Mouse (Mus musculus) kidney, postnatal 0 days (tissue): ENCODE measurements at regions not wholly inside any gene's neighbourhood (a gene's known extent, or its start where the extent isn't known, plus 50 kb on each side); places are given as distances from the start of the nearest gene placed in this dataset.

Experiments
- ATAC-seq: fragments of 200-750 bp; cut with Nextera tagmentation; replicated peaks from 2 replicates; pipeline ENCODE4 v1.8.0; 2017; ENCODE audit warnings: low read depth, moderate number of reproducible peaks, moderate TSS enrichment, moderate library complexity; ENCODE audit not compliant: low FRiP score
- DNase-seq: peaks from one replicate; pipeline ENCODE4 v3.0.0-alpha.2; 2016; ENCODE audit warnings: low spot score
- H3K27ac ChIP-seq: fragments of 300-500 bp; sonication (generic); 2 replicates; pipeline ENCODE4 v1.5.1; 2014; ENCODE audit warnings: mild to moderate bottlenecking
- H3K27me3 ChIP-seq: fragments of 300-500 bp; sonication (generic); 2 replicates; pipeline ENCODE4 v1.6.1; 2014; ENCODE audit warnings: low read length, mixed read lengths; ENCODE audit not compliant: insufficient read depth
- H3K36me3 ChIP-seq: fragments of 300-500 bp; sonication (generic); 2 replicates; pipeline ENCODE4 v1.6.1; 2014; ENCODE audit warnings: low read length, mixed read lengths; ENCODE audit not compliant: insufficient read depth
- H3K4me1 ChIP-seq: fragments of 300-500 bp; sonication (generic); replicated peaks from 2 replicates; pipeline ENCODE4 v1.6.1; 2014; ENCODE audit warnings: antibody characterized with exemption, low read length, mixed read lengths; ENCODE audit not compliant: insufficient read depth
- H3K4me2 ChIP-seq: fragments of 300-500 bp; sonication (generic); 2 replicates; pipeline ENCODE4 v1.6.1; 2014; ENCODE audit warnings: mild to moderate bottlenecking, low read length, moderate library complexity, mixed read lengths
- H3K4me3 ChIP-seq: fragments of 300-500 bp; sonication (generic); replicated peaks from 2 replicates; pipeline ENCODE4 v1.5.1; 2014; ENCODE audit warnings: low read depth, low read length
- H3K9ac ChIP-seq: fragments of 300-500 bp; sonication (generic); 2 replicates; pipeline ENCODE4 v1.6.1; 2014; ENCODE audit warnings: low read depth, low read length
- H3K9me3 ChIP-seq: fragments of 300-500 bp; sonication (generic); replicated peaks from 2 replicates; pipeline ENCODE4 v1.6.1; 2016; ENCODE audit warnings: low read length, inconsistent platforms, mixed read lengths
- CTCF ChIP-seq: IDR thresholded peaks from 2 replicates; pipeline ENCODE4 v1.5.1; 2016; ENCODE audit warnings: antibody characterized with exemption, low read depth, mild to moderate bottlenecking, moderate library complexity
- WGBS: fragments of 180-500 bp; shearing (Covaris S2); extraction: QIAGEN DNeasy Blood & Tissue Kit; methylation state at CpG from one replicate; pipeline ENCODE4 v1.1.7; 2014; 5-methylcytosine and 5-hydroxymethylcytosine counted together

DNA sequence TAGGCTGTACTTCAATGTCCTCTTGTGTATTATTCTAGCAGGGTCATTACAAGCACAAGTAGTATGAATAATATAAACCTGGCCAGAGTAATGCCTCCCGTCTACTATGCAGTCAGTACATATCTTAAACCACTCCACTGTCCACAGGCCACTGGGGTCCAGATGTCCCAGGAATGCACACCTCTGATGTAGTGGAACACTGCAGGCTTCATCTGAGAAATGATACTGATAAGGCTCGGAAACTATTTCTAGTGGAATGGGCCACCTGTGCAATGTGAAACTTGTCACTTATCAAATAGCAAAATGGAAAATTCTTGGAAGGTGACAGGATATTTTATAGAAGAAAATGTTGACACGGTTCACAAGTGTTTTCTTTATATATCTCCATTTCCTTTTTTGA, 477.6 kb upstream of the Gm9747 start:
- Histone ChIP-seq H3K4me3 (no peak overlapping the region), H3K4me1 (no peaks in the 10 kb centered on the region), H3K9ac (no peak overlapping the region), H3K9me3 (no peaks in the 10 kb centered on the region), H3K36me3 (no peaks in the 10 kb centered on the region), H3K27me3 (no peaks in the 10 kb centered on the region), H3K4me2 (no peak overlapping the region), H3K27ac (no peak overlapping the region)
- no peak for DNase-seq
- WGBS: 64% methylated on average over 3 of the region's 3 CpGs
- no peak for TF ChIP-seq CTCF
- ATAC-seq: no peak

DNA sequence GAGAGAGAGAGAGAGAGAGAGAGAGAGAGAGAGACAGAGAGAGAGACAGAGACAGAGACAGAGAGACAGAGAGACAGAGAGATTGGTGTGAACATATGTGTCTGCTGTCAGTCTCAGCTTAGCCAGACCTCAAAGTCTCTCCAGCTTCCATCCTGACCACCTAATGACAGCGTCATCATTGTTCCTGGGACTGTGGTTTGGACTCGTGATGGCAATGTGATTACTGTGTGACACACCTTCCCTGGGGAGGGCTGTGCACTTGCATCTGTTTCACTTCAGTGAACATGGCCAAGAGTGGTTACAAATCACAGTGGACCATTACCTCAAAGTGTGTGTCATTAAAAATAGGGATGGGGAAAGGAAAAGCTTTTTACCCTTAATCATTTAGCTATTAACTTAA, 477.2 kb upstream of the Gm9747 start:
- no peak for DNase-seq
- H3K27ac ChIP-seq: no peak overlapping the region
- H3K4me1 ChIP-seq: no peaks in the 10 kb centered on the region
- no peak for TF ChIP-seq CTCF
- H3K9ac ChIP-seq: no peak overlapping the region
- no peaks in the 10 kb centered on the region for H3K9me3 ChIP-seq
- H3K4me3 ChIP-seq: no peak overlapping the region
- H3K36me3 ChIP-seq: no peaks in the 10 kb centered on the region
- H3K4me2 ChIP-seq: no peak overlapping the region
- H3K27me3 ChIP-seq: no peaks in the 10 kb centered on the region
- ATAC-seq: no peak; the same call in 1 of the 2 replicates
- WGBS: 28% methylated on average over 2 of the region's 2 CpGs

GRCm38 (mm10) chr1:81759919-81760318, 473.0 kb upstream of the Gm9747 start:
- H3K9me3 ChIP-seq: no peaks in the 10 kb centered on the region
- ATAC-seq (no peak), DNase-seq (no peak)
- no peak overlapping the region for H3K4me3 ChIP-seq
- no peaks in the 10 kb centered on the region for H3K27me3 ChIP-seq
- no peak overlapping the region for H3K4me2 ChIP-seq
- WGBS: 83% methylated on average over 2 of the region's 2 CpGs
- H3K36me3 ChIP-seq: no peaks in the 10 kb centered on the region
- H3K4me1 ChIP-seq: no peaks in the 10 kb centered on the region
- no peak overlapping the region for H3K27ac ChIP-seq
- no peak for TF ChIP-seq CTCF
- no peak overlapping the region for H3K9ac ChIP-seq

DNA sequence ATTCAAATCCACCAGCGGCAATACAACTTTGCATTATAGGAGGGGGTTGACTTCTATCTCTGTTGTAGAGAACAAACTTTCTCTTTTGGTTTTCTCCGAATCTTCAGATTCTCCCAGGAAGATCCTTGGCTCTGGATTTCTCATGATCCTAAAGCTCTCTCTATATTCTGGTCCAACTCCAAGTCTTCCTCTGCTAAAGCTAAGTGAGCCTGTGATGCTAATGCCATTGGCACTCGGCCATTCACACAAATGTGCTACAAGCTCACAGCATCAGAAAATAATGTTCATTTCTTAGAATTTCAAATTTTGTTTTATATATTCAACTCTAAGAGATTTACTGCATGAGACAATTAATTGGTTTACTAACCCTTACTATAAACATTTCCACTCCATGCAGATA, 461.2 kb upstream of the Gm9747 start:
- Histone ChIP-seq H3K9ac (no peak overlapping the region), H3K4me2 (no peak overlapping the region), H3K4me1 (no peaks in the 10 kb centered on the region), H3K9me3 (no peaks in the 10 kb centered on the region), H3K27me3 (no peaks in the 10 kb centered on the region), H3K27ac (no peak overlapping the region), H3K4me3 (no peak overlapping the region), H3K36me3 (no peaks in the 10 kb centered on the region)
- DNase-seq: no peak
- no peak for TF ChIP-seq CTCF
- no peak for ATAC-seq
- 96% methylated on average over 3 of the region's 3 CpGs for WGBS

DNA sequence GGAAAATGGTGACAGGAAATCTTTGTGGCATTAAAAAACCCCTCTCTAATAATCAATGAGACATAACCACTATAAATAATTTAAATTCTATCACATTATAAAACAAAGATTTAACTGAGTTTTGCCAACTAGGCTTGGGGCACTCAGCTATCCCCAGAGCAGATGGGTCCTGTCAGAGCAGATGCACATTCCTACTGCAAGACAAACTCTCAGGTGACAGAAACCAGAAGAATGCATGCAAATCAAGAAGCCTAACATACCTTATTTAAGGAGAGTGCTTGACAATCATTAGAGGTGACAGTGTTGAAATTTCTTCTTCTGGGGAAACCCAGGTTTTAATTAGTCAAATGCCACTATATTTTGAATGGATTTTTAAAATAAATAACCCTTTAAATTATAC, 452.3 kb upstream of the Gm9747 start:
- DNase-seq (no peak), ATAC-seq (no peak)
- Histone ChIP-seq H3K9me3 (no peaks in the 10 kb centered on the region), H3K4me1 (no peaks in the 10 kb centered on the region), H3K9ac (no peak overlapping the region), H3K27me3 (no peaks in the 10 kb centered on the region), H3K4me3 (no peak overlapping the region), H3K4me2 (no peak overlapping the region), H3K27ac (no peak overlapping the region), H3K36me3 (no peaks in the 10 kb centered on the region)
- TF ChIP-seq CTCF: no peak

GRCm38 (mm10) chr1:81784305-81784704, 448.6 kb upstream of the Gm9747 start:
- ATAC-seq (no peak), DNase-seq (no peak)
- H3K9me3 ChIP-seq: no peaks in the 10 kb centered on the region
- no peak overlapping the region for H3K4me3 ChIP-seq
- no peak overlapping the region for H3K4me2 ChIP-seq
- no peak overlapping the region for H3K27ac ChIP-seq
- no peak overlapping the region for H3K9ac ChIP-seq
- TF ChIP-seq CTCF: no peak
- H3K36me3 ChIP-seq: no peaks in the 10 kb centered on the region
- H3K4me1 ChIP-seq: no peaks in the 10 kb centered on the region
- H3K27me3 ChIP-seq: no peaks in the 10 kb centered on the region
- WGBS: 50% methylated on average over 1 of the region's 1 CpGs

- TF ChIP-seq CTCF: no peak
- 58% methylated on average over 2 of the region's 2 CpGs for WGBS
- H3K36me3 ChIP-seq: no peaks in the 10 kb centered on the region
- no peak overlapping the region for H3K4me2 ChIP-seq
- H3K27ac ChIP-seq: no peak overlapping the region
- no peak overlapping the region for H3K9ac ChIP-seq
- ATAC-seq (no peak), DNase-seq (no peak)
- H3K4me1 ChIP-seq: no peaks in the 10 kb centered on the region
- H3K9me3 ChIP-seq: no peaks in the 10 kb centered on the region
- H3K27me3 ChIP-seq: no peaks in the 10 kb centered on the region
- H3K4me3 ChIP-seq: no peak overlapping the region
Observed at GRCm38 (mm10) chr1:81794771-81795170, 438.1 kb upstream of the Gm9747 start.
